Mouse (Mus musculus) myocyte (in vitro differentiated cells): ENCODE results near the gene Dock1. TPM values are rescaled to one million over a fixed set of nuclear protein-coding genes. Genes with fewer than 3 reads are reported as not detected.

Experiments
- H3K27me3 ChIP-seq: one replicate; pipeline ENCODE4 v1.6.1; 2011; ENCODE audit not compliant: control insufficient read depth, insufficient read depth, insufficient read length
- H3K36me3 ChIP-seq: one replicate; pipeline ENCODE4 v1.6.1; 2011; ENCODE audit not compliant: control insufficient read depth, insufficient read depth
- H3K4me2 ChIP-seq: one replicate; pipeline ENCODE4 v1.6.1; 2011; ENCODE audit warnings: low read depth, control low read depth
- H3K4me3 ChIP-seq: one replicate; pipeline ENCODE4 v1.5.1; 2011; ENCODE audit warnings: mild to moderate bottlenecking, control low read depth, moderate library complexity
- H3K79me2 ChIP-seq: one replicate; pipeline ENCODE4 v1.6.1; 2011; ENCODE audit not compliant: control insufficient read depth, insufficient read depth
- H3ac ChIP-seq: one replicate; pipeline ENCODE4 v1.6.1; 2011; ENCODE audit not compliant: control insufficient read depth, insufficient read length
- CEBPB ChIP-seq: IDR thresholded peaks from 2 replicates; pipeline ENCODE4 v1.6.1; 2011; ENCODE audit warnings: mild to moderate bottlenecking, moderate library complexity; ENCODE audit not compliant: poor library complexity, insufficient read depth, severe bottlenecking
- E2F4 ChIP-seq: IDR thresholded peaks from one replicate; pipeline ENCODE4 v1.6.1; 2011; ENCODE audit warnings: mild to moderate bottlenecking, control low read depth, moderate library complexity; ENCODE audit not compliant: insufficient read depth
- MAX ChIP-seq: IDR thresholded peaks from one replicate; pipeline ENCODE4 v1.6.1; 2011; ENCODE audit warnings: low read depth, mild to moderate bottlenecking, control low read depth
- MYOD1 ChIP-seq, 3 experiments: IDR thresholded peaks; one replicate each; pipeline ENCODE4 v1.6.1; 2011; ENCODE audit warnings: control low read depth in 2 of 3, low read depth in 2 of 3, mild to moderate bottlenecking in 2 of 3, moderate library complexity in 1 of 3; ENCODE audit not compliant: insufficient read length in 2 of 3, control insufficient read depth in 1 of 3
- MYOG ChIP-seq, 3 experiments: IDR thresholded peaks; one replicate each; pipeline ENCODE4 v1.6.1; 2011; ENCODE audit warnings: control low read depth in 2 of 3, low read depth in 2 of 3, mild to moderate bottlenecking in 2 of 3; ENCODE audit not compliant: insufficient read length in 2 of 3, control insufficient read depth in 1 of 3, insufficient read depth in 1 of 3
- POLR2A ChIP-seq: IDR thresholded peaks from one replicate; pipeline ENCODE4 v1.6.1; 2011; ENCODE audit warnings: low read depth, mild to moderate bottlenecking, control low read depth, moderate library complexity; ENCODE audit not compliant: insufficient read length
- POLR2AphosphoS2 ChIP-seq: IDR thresholded peaks from one replicate; pipeline ENCODE4 v1.6.1; 2011; ENCODE audit warnings: low read depth, control low read depth; ENCODE audit not compliant: insufficient read length
- REST ChIP-seq: IDR thresholded peaks from one replicate; pipeline ENCODE4 v1.6.1; 2011; ENCODE audit warnings: mild to moderate bottlenecking, control low read depth, moderate library complexity; ENCODE audit not compliant: insufficient read depth, insufficient read length
- SRF ChIP-seq: IDR thresholded peaks from one replicate; pipeline ENCODE4 v1.6.1; 2011; ENCODE audit warnings: low read depth; ENCODE audit not compliant: control insufficient read depth, insufficient read length
- TCF12 ChIP-seq: IDR thresholded peaks from one replicate; pipeline ENCODE4 v1.6.1; 2011; ENCODE audit warnings: mild to moderate bottlenecking, control low read depth; ENCODE audit not compliant: poor library complexity, insufficient read depth, severe bottlenecking
- TCF3 ChIP-seq: IDR thresholded peaks from one replicate; pipeline ENCODE4 v1.6.1; 2011; ENCODE audit warnings: low read depth, control low read depth; ENCODE audit not compliant: insufficient read length
- USF1 ChIP-seq: IDR thresholded peaks from one replicate; pipeline ENCODE4 v1.6.1; 2011; ENCODE audit warnings: low read depth, mild to moderate bottlenecking, control low read depth, moderate library complexity
- polyA plus RNA-seq: library from polyadenylated mRNA; unstranded; fragments of >200 nt; fragmentation: generic; extraction: Trizol; gene quantifications from one replicate; pipeline ENCODE4 v1.2.1, GENCODE M21; 2012; ENCODE audit warnings: missing spikeins

The Dock1 gene
- polyA plus RNA-seq, 1 experiment: 6.2 TPM

GRCm38 (mm10) chr7:134749613-134750012, 79.2 kb downstream of the Dock1 start:
- no peak overlapping the region for H3K4me2 ChIP-seq
- no peak overlapping the region for H3K4me3 ChIP-seq
- no peaks in the 10 kb centered on the region for H3K27me3 ChIP-seq
- H3K79me2 ChIP-seq: no peaks in the 10 kb centered on the region
- no peak overlapping the region for H3ac ChIP-seq
- peaks cover 18% of the 10 kb centered on the region for H3K36me3 ChIP-seq
- TF ChIP-seq USF1 (no peak), REST (no peak), E2F4 (no peak), MYOG (IDR thresholded peaks at IDR 0.05; ENCODE audit: control insufficient read depth in 1 of 3, insufficient read depth in 1 of 3, insufficient read length in 2 of 3, low read depth in 2 of 3) (no peak), POLR2A (no peak), SRF (no peak), POLR2AphosphoS2 (no peak), CEBPB (no peak), MYOD1 (IDR thresholded peaks at IDR 0.05; ENCODE audit: control insufficient read depth in 1 of 3, insufficient read length in 2 of 3, low read depth in 2 of 3) (no peak), MAX (no peak), TCF12 (no peak), TCF3 (no peak)

GRCm38 (mm10) chr7:134751496-134751895, 81.0 kb downstream of the Dock1 start:
- TF ChIP-seq REST: no peak
- TF ChIP-seq MYOD1 (IDR thresholded peaks at IDR 0.05; ENCODE audit: control insufficient read depth in 1 of 3, insufficient read length in 2 of 3, low read depth in 2 of 3): no peak
- no peak for TF ChIP-seq TCF12
- TF ChIP-seq CEBPB: no peak
- TF ChIP-seq TCF3: no peak
- TF ChIP-seq SRF: no peak
- no peak for TF ChIP-seq POLR2AphosphoS2
- TF ChIP-seq E2F4: no peak
- no peak for TF ChIP-seq POLR2A
- no peak for TF ChIP-seq MAX
- no peak for TF ChIP-seq MYOG (IDR thresholded peaks at IDR 0.05; ENCODE audit: control insufficient read depth in 1 of 3, insufficient read depth in 1 of 3, insufficient read length in 2 of 3, low read depth in 2 of 3)
- no peak for TF ChIP-seq USF1

GRCm38 (mm10) chr7:134753417-134753816, 83.0 kb downstream of the Dock1 start:
- H3K79me2 ChIP-seq: no peaks in the 10 kb centered on the region
- H3ac ChIP-seq: no peak overlapping the region
- no peak overlapping the region for H3K4me2 ChIP-seq
- no peak overlapping the region for H3K4me3 ChIP-seq
- H3K36me3 ChIP-seq: peaks cover 7% of the 10 kb centered on the region
- H3K27me3 ChIP-seq: no peaks in the 10 kb centered on the region
- TF ChIP-seq MYOG (IDR thresholded peaks at IDR 0.05; ENCODE audit: control insufficient read depth in 1 of 3, insufficient read depth in 1 of 3, insufficient read length in 2 of 3, low read depth in 2 of 3): no peak
- TF ChIP-seq POLR2AphosphoS2: no peak
- TF ChIP-seq MAX: no peak
- TF ChIP-seq POLR2A: no peak

More at GRCm38 (mm10) chr7:134751496-134751895, 81.0 kb downstream of the Dock1 start:
- Histone ChIP-seq H3K4me3 (no peak overlapping the region), H3K79me2 (no peaks in the 10 kb centered on the region), H3K4me2 (no peak overlapping the region), H3K27me3 (no peaks in the 10 kb centered on the region), H3ac (no peak overlapping the region), H3K36me3 (peaks cover 20% of the 10 kb centered on the region)

- no peaks in the 10 kb centered on the region for H3K79me2 ChIP-seq
- peaks cover 13% of the 10 kb centered on the region for H3K36me3 ChIP-seq
- no peak for TF ChIP-seq POLR2AphosphoS2
- TF ChIP-seq MYOD1 (IDR thresholded peaks at IDR 0.05; ENCODE audit: control insufficient read depth in 1 of 3, insufficient read length in 2 of 3, low read depth in 2 of 3): no peak
- TF ChIP-seq USF1: no peak
- TF ChIP-seq TCF12: no peak
- TF ChIP-seq REST: no peak
- TF ChIP-seq MAX: no peak
- no peak for TF ChIP-seq MYOG (IDR thresholded peaks at IDR 0.05; ENCODE audit: control insufficient read depth in 1 of 3, insufficient read depth in 1 of 3, insufficient read length in 2 of 3, low read depth in 2 of 3)
- TF ChIP-seq POLR2A: no peak
- no peak for TF ChIP-seq TCF3
- TF ChIP-seq CEBPB: no peak
- no peak for TF ChIP-seq E2F4
- no peak for TF ChIP-seq SRF
- no peak overlapping the region for H3K4me3 ChIP-seq
- no peak overlapping the region for H3ac ChIP-seq
- no peaks in the 10 kb centered on the region for H3K27me3 ChIP-seq
- no peak overlapping the region for H3K4me2 ChIP-seq
Measured at GRCm38 (mm10) chr7:134757605-134758004, 87.2 kb downstream of the Dock1 start.

GRCm38 (mm10) chr7:134761799-134762198, 91.3 kb downstream of the Dock1 start:
- H3K4me3 ChIP-seq: no peak overlapping the region
- H3K4me2 ChIP-seq: no peak overlapping the region
- H3K79me2 ChIP-seq: no peaks in the 10 kb centered on the region
- no peak overlapping the region for H3ac ChIP-seq
- H3K36me3 ChIP-seq: peaks cover 6% of the 10 kb centered on the region
- H3K27me3 ChIP-seq: no peaks in the 10 kb centered on the region
- TF ChIP-seq POLR2A: no peak
- TF ChIP-seq REST: no peak
- TF ChIP-seq MAX: no peak
- no peak for TF ChIP-seq POLR2AphosphoS2
- no peak for TF ChIP-seq E2F4
- TF ChIP-seq TCF3: no peak
